Mouse (Mus musculus) olfactory bulb, adult 2 months (tissue): ENCODE measurements around the gene Slc25a27. TPM values are rescaled to one million over a fixed set of nuclear protein-coding genes. Genes with fewer than 3 reads are reported as not detected.

Experiments used
- H3K27ac ChIP-seq: fragments of 200-500 bp; 2 replicates; pipeline ENCODE4 v1.5.1; 2012; ENCODE audit warnings: low read depth, low read length; ENCODE audit not compliant: insufficient read depth
- H3K4me1 ChIP-seq: fragments of 200-500 bp; 2 replicates; pipeline ENCODE4 v1.6.1; 2012; ENCODE audit warnings: low read length; ENCODE audit not compliant: control insufficient read depth, insufficient read depth
- H3K4me3 ChIP-seq: fragments of 200-500 bp; 2 replicates; pipeline ENCODE4 v1.5.1; 2012; ENCODE audit warnings: mild to moderate bottlenecking, low read depth, low read length, moderate library complexity; ENCODE audit not compliant: insufficient read depth
- CTCF ChIP-seq: fragments of 200-500 bp; IDR thresholded peaks from 2 replicates; pipeline ENCODE4 v1.5.1; 2012; ENCODE audit warnings: low read depth, mild to moderate bottlenecking, low read length, moderate library complexity; ENCODE audit not compliant: insufficient read depth
- POLR2A ChIP-seq: fragments of 200-500 bp; IDR thresholded peaks from 2 replicates; pipeline ENCODE4 v1.6.1; 2012; ENCODE audit warnings: mild to moderate bottlenecking, low read depth, low read length, moderate library complexity; ENCODE audit not compliant: insufficient read depth
- WGBS: fragments of 180-500 bp; shearing (Covaris S2); methylation state at CpG from one replicate; pipeline ENCODE4 v1.1.7; 2018; 5-methylcytosine and 5-hydroxymethylcytosine counted together
- polyA plus RNA-seq: library from polyadenylated mRNA; stranded (reverse); fragments of >200 nt; gene quantifications from 2 replicates; pipeline ENCODE4 v1.2.4, GENCODE M21; 2012; ENCODE audit warnings: low replicate concordance; ENCODE audit not compliant: missing spikeins, insufficient read depth, insufficient read length

Gene Slc25a27
- polyA plus RNA-seq, 1 experiment, result not detected

DNA sequence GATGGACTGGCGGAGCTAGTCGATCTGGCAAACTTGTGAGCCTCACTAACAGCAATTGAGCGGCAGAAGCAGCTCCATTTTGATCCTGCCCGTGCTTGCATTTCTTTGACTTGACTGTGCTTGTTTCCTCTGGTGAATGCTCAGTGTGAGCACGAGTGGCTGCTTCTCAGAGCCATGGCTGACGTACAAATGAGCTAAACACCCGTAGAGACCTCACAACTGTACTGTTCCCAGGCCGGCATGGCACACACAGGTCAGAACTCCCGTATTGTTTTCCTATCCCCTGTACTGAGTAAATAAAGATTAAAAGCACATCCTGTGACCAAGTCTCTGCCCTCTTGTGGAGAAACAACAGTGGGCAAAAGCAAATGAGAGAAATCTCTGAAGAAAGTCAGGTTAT lies 22.6 kb upstream of the Slc25a27 start:
- whole genome bisulfite sequencing, result 85% methylated on average over 9 of the region's 9 CpGs
- Histone ChIP-seq H3K4me3 (no peak overlapping the region), H3K27ac (no peak overlapping the region), H3K4me1 (no peaks in the 10 kb centered on the region)
- TF ChIP-seq CTCF (no peak), POLR2A (no peak)

DNA sequence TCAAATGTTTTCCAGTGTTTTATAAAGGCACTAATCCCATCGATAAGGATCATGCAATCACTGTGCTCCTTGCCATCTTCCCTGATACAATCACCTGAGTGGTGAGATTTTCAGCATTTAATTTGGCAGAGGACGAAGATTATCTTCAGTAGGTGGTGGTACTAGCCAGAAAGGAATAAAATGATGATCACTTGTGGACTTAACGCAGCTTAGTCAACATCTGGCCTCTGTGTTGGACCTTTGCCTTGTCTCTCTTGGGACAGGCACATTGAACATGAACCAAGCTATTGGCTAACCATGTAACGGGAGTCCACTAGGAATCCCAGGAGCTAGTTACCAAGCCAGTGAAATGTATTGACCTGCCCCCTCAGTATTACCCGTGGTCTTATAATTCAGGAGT lies 17.6 kb upstream of the Slc25a27 start:
- no peaks in the 10 kb centered on the region for H3K4me1 ChIP-seq
- no peak overlapping the region for H3K4me3 ChIP-seq
- TF ChIP-seq POLR2A (no peak), CTCF (no peak)
- no peak overlapping the region for H3K27ac ChIP-seq
- 92% methylated on average over 5 of the region's 5 CpGs for WGBS

DNA sequence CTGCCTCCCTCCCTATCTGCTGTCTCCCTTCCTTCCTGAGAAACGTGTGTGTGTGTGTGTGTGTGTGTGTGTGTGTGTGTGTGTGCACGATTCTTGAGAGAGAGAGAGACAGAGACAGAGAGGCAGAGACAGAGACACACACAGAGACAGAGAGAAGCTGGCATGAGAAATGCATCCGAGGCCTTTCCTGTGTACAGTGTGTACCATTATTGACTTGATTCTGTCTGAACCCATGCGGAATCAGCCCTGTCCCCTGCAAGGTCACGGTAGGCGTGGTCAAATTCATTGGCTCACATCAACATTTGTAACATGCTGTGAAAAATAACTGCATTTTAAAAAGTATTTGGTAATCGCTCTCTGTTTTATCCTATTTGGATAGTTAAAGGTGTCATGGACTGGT lies 17.1 kb upstream of the Slc25a27 start:
- no peak overlapping the region for H3K4me3 ChIP-seq
- no peaks in the 10 kb centered on the region for H3K4me1 ChIP-seq
- H3K27ac ChIP-seq, result no peak overlapping the region
- 91% methylated on average over 7 of the region's 7 CpGs for WGBS
- no peak for TF ChIP-seq POLR2A
- TF ChIP-seq CTCF, result no peak

DNA sequence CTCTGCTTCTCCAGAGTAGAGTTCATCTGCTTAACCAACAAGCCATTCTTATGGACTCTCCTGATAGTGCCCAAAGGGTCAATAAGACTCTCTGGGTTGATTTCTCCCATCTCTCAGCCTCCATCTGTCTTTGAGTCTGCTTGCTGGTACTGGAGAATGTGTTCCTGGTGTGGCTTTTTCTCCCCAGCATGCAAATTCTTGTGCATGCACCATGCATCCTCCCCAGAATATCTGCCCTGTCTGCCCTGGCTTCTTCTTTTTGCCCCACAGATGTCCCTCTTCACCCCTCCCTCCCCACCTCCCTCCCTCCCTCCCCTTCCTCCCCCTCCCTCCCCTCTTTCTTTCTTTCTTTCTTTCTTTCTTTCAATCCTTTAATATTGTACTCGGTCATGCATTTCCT lies 10.3 kb upstream of the Slc25a27 start:
- no peaks in the 10 kb centered on the region for H3K4me1 ChIP-seq
- no peak overlapping the region for H3K27ac ChIP-seq
- no peak overlapping the region for H3K4me3 ChIP-seq
- TF ChIP-seq CTCF (no peak), POLR2A (no peak)
- 37% methylated on average over 1 of the region's 1 CpGs for WGBS

DNA sequence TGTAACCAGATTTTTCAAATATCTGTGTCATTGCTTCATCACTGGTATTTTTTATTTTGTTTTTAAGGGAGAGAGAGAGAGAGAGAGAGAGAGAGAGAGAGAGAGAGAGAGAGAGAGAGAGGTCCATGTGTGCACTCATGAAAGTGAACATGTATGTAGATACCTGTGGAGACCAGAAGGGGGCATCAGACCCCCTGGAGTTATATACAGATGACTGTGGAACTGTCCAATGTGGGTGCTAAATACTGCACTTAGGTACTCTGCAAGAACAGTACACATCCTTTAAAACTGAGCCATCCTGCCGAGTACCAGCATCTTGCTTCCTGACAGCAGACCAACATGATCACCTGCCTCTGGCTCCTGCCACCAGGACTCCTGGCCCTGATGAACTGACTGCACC lies 9.2 kb upstream of the Slc25a27 start:
- Histone ChIP-seq H3K27ac (no peak overlapping the region), H3K4me1 (no peaks in the 10 kb centered on the region), H3K4me3 (no peak overlapping the region)
- 95% methylated on average over 1 of the region's 1 CpGs for WGBS
- no peak for TF ChIP-seq CTCF
- TF ChIP-seq POLR2A, result no peak

DNA sequence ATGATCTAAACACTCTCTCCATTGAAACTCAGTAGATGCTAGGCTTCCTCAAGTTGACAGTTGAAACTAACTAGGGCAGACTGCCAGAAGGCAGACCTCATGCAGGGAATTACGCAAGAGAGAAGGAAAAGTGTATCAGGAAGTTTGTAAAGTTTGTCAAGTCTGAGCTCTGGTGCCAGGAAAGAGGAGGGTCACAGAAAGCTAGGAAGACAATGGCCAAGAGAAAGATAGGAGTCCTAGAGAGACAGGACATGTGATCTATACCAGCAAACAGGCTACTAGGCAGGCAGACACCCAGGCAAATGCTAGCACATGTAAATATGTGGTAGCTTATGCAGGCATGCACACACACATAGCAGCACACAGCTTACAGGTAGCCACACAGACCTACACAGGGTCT lies 8.2 kb upstream of the Slc25a27 start:
- Histone ChIP-seq H3K27ac (no peak overlapping the region), H3K4me1 (no peaks in the 10 kb centered on the region), H3K4me3 (no peak overlapping the region)
- TF ChIP-seq CTCF, result no peak
- no peak for TF ChIP-seq POLR2A
- 70% methylated on average over 1 of the region's 1 CpGs for WGBS

DNA sequence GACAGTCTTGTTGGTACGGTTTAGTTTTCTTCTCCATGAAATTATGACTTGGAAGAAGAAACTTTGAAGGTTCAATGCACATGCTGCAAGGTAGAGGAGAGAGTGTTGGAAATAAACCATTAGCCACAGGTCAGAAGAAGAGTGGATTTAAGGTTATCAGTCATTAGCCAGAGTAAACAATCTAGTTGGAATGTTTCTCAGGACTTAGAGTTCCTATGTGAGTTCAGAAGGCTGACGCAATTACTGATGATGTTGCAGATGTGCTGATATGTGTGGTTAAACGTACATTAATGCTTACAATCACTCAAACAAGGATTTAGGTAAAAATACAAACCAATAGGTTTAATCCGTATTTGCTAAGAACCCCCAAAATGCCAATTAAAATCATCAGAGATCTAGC lies 4.9 kb upstream of the Slc25a27 start:
- Histone ChIP-seq H3K4me1 (peaks cover 3% of the 10 kb centered on the region; the same call in 1 of the 2 replicates), H3K27ac (no peak overlapping the region), H3K4me3 (no peak overlapping the region)
- 98% methylated on average over 4 of the region's 4 CpGs for WGBS
- no peak for TF ChIP-seq POLR2A
- no peak for TF ChIP-seq CTCF

DNA sequence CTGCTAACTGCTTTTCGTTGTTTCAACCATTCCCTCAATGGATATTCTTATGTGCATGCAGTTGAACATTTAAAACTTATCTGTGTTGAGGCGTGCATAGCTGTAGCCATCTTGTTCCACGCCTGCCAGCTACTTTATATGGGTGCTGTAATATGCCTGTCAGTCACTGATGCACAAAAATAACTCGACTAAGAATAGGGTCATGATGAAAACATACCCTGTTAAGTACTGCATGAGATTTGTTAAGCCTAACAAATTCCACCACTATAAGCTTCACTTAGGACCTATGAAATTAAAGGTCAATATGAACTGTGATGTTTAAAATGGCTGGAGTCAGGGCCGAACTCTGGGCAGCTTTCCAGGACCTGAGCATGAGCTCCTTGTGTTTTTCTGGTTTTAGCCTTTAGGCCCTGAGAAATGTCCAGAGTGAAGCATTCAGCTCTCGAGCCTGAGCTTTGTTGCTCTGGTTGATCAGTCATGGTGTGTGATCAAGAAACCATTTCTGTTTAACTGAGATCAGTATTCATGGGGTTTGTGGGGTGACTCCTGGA lies 2.2 kb upstream of the Slc25a27 start:
- H3K4me3 ChIP-seq, result no peak overlapping the region
- 57% methylated on average over 6 of the region's 6 CpGs for WGBS
- no peak overlapping the region for H3K27ac ChIP-seq
- H3K4me1 ChIP-seq, result peaks cover 5% of the 10 kb centered on the region; the same call in 1 of the 2 replicates
- TF ChIP-seq POLR2A (no peak), CTCF (no peak)

DNA sequence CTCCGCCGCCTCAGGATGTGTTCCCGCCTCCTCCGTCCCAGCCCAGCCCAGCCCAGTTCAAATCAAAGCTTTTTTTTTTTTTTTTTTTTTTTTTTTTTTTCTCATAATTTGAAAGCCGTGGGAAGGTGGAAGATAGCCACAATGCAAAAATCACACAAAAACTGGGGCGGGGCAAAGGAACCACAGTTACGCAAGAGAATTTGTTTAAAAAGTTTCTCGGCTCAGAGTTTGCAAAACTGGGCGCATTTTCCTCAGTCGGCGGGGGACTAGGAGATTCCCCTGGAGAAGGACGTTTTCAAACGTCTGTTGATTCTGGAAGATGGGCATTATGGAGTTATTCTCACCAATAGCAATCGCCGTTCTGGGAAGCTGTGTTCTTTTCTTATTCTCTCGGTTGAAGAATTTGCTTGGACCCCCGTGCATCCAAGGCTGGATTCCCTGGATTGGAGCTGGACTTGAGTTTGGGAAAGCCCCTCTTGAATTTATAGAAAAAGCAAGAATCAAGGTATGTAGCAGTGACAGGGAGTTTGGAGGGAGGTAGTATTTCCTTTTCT lies 353 bp upstream of the Slc25a27 start, which contains the start of gene Cyp39a1:
TSS of gene Cyp39a1 (plus strand) at position 136 of the 554 bp plus-strand sequence.
- peak within 1 kb of the TSS; percentile 35 for H3K27ac ChIP-seq
- TF ChIP-seq POLR2A, result no peak
- TF ChIP-seq CTCF, result no peak
- under 1% methylated on average over 17 of the region's 17 CpGs for WGBS
- H3K4me3 ChIP-seq, result peak within 1 kb of the TSS; percentile 100
- peaks cover 5% of the 10 kb centered on the region; the same call in 1 of the 2 replicates for H3K4me1 ChIP-seq

DNA sequence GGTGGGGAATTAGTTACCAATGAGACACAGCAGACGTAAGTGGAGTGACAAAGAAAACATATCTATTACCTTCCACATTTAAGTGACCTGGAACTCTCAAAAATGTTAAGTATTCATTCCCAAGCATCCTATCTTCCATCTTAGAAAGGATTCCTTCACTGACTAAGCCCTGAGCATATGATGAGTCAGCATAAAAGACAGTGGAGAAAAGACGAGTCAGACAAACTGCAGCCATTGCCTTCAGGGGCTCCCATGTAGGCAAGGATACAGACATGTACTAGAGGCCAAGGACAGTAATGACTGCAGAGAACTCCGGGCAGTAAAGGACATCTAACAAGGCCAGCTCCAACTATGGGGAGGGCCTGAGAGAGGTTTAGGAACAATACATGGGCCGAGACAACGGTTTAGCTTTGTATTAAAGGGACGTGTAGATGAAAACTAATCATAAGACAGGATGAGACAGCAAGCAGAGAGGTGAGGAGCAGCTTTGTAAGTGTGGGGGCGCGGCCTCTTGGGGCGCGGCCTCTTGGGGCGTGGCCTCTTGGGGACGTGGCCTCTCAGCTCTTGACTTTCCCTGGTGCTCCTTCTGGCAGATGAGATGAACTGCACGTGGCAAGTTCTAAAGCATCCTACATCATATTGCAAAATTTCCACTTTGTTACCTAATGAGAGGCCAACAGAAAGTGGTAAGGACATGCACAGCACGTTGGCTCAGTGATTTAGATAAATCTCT lies 15.5 kb downstream of the Slc25a27 start:
- Histone ChIP-seq H3K4me3 (no peak overlapping the region), H3K4me1 (no peaks in the 10 kb centered on the region), H3K27ac (no peak overlapping the region)
- TF ChIP-seq POLR2A (no peak), CTCF (no peak)
- 79% methylated on average over 14 of the region's 14 CpGs for WGBS
